Mouse (Mus musculus) kidney, adult 2 months (tissue): ENCODE data around the gene Col8a2.
A peak's percentile ranks its signal among the peaks of the same experiment; 100 is the strongest.

Experiments used
- CTCF ChIP-seq: fragments of 200-500 bp; conservative IDR thresholded peaks from 2 replicates; pipeline ENCODE4 v1.5.1; 2011; ENCODE audit warnings: low read depth, mild to moderate bottlenecking, control low read depth, low read length, moderate library complexity, mixed read lengths; ENCODE audit not compliant: insufficient read depth, insufficient read length
- POLR2A ChIP-seq: fragments of 200-500 bp; IDR thresholded peaks from one replicate; pipeline ENCODE4 v1.6.1; 2011; ENCODE audit warnings: low read depth, low read length, control low read depth

GRCm38 (mm10) chr4:126332358-126332757 is 45.8 kb downstream of the Col8a2 start:
- TF ChIP-seq CTCF = peak; percentile 43
- TF ChIP-seq POLR2A = no peak
